Mouse (Mus musculus) neural tube, embryonic 10.5 days (tissue): ENCODE measurements around the gene Cpped1.
A peak's percentile ranks its signal among the peaks of the same experiment; 100 is the strongest.

Experiments
- DNase-seq: peaks from one replicate; pipeline ENCODE4 v3.0.0-alpha.2; 2017; ENCODE audit warnings: low spot score; ENCODE audit errors: extremely low spot score

Gene Cpped1

GRCm38 (mm10) chr16:11845309-11845708 lies 63.9 kb downstream of the Cpped1 start:
- no peak for DNase-seq

- no peak for DNase-seq
Observed at GRCm38 (mm10) chr16:11843441-11843840, 65.8 kb downstream of the Cpped1 start.

GRCm38 (mm10) chr16:11833474-11833873 lies 75.8 kb downstream of the Cpped1 start:
- no peak for DNase-seq

- DNase-seq, result no peak
Observed at GRCm38 (mm10) chr16:11828816-11829215, 80.4 kb downstream of the Cpped1 start.

- no peak for DNase-seq
Observed at GRCm38 (mm10) chr16:11824833-11825232, 84.4 kb downstream of the Cpped1 start.

GRCm38 (mm10) chr16:11824385-11824784 lies 84.9 kb downstream of the Cpped1 start:
- no peak for DNase-seq

GRCm38 (mm10) chr16:11820791-11821190 lies 88.5 kb downstream of the Cpped1 start:
- DNase-seq, result peak; percentile 29

- DNase-seq, result no peak
Observed at GRCm38 (mm10) chr16:11814935-11815650, 94.2 kb downstream of the Cpped1 start.

GRCm38 (mm10) chr16:11812119-11812518 lies 97.1 kb downstream of the Cpped1 start:
- DNase-seq, result no peak

GRCm38 (mm10) chr16:11809615-11810014 lies 99.6 kb downstream of the Cpped1 start:
- no peak for DNase-seq

- no peak for DNase-seq
Observed at GRCm38 (mm10) chr16:11801960-11802539, 107.2 kb downstream of the Cpped1 start.

- DNase-seq, result no peak
Observed at GRCm38 (mm10) chr16:11795758-11796460, 113.3 kb downstream of the Cpped1 start.

- DNase-seq, result no peak
Observed at GRCm38 (mm10) chr16:11794628-11795027, 114.6 kb downstream of the Cpped1 start.

GRCm38 (mm10) chr16:11793391-11793790 lies 115.9 kb downstream of the Cpped1 start:
- no peak for DNase-seq

- no peak for DNase-seq
Observed at GRCm38 (mm10) chr16:11790476-11790875, 118.8 kb downstream of the Cpped1 start.

- no peak for DNase-seq
Observed at GRCm38 (mm10) chr16:11785806-11786205, 123.4 kb downstream of the Cpped1 start.

- no peak for DNase-seq
Observed at GRCm38 (mm10) chr16:11784354-11784753, 124.9 kb downstream of the Cpped1 start.

GRCm38 (mm10) chr16:11783337-11783736 lies 125.9 kb downstream of the Cpped1 start:
- no peak for DNase-seq

- no peak for DNase-seq
Observed at GRCm38 (mm10) chr16:11782082-11782481, 127.2 kb downstream of the Cpped1 start.

- DNase-seq, result no peak
Observed at GRCm38 (mm10) chr16:11778715-11779460, 130.4 kb downstream of the Cpped1 start.

GRCm38 (mm10) chr16:11778191-11778590 lies 131.1 kb downstream of the Cpped1 start:
- DNase-seq, result no peak

- DNase-seq, result no peak
Observed at GRCm38 (mm10) chr16:11776528-11776927, 132.7 kb downstream of the Cpped1 start.
